Mouse (Mus musculus) adrenal gland, adult 2 months (tissue): Measurements from ENCODE around the gene Ccdc153. TPM values are rescaled to one million over a fixed set of nuclear protein-coding genes. Genes with fewer than 3 reads are reported as not detected.

Source experiments
- DNase-seq: peaks from one replicate; pipeline ENCODE4 v3.0.0; 2021
- polyA plus RNA-seq: library from polyadenylated mRNA; depleted of rRNA; stranded (reverse); fragments of >200 nt; gene quantifications from 2 replicates; pipeline ENCODE4 v1.2.3, GENCODE M21; 2012; rRNA removed
- total RNA-seq, 2 experiments: library from RNA; stranded (reverse); gene quantifications; 2 replicates each; pipeline ENCODE4 v1.2.3; 2021

The Ccdc153 gene
- total and polyA plus RNA-seq, 3 experiments, result 0.63 to 3.4 (median 2.7) TPM

GRCm38 (mm10) chr9:44286256-44286850, 45.9 kb downstream of the Ccdc153 start:
- peak; percentile 33 for DNase-seq

- peak; percentile 20 for DNase-seq
These were observed 46.5 kb downstream of the Ccdc153 start for GRCm38 (mm10) chr9:44287003-44287400.

- DNase-seq, result peak; percentile 79
These were observed 47.1 kb downstream of the Ccdc153 start for GRCm38 (mm10) chr9:44287401-44288075.

GRCm38 (mm10) chr9:44288076-44288958, 47.8 kb downstream of the Ccdc153 start, which contains the start of gene Abcg4:
Gene Abcg4, minus strand, starts transcription at chr9:44288615.
- peak; percentile 78 for DNase-seq

GRCm38 (mm10) chr9:44288959-44289291, 48.4 kb downstream of the Ccdc153 start:
- no peak for DNase-seq

- DNase-seq, result peak; percentile 33
These were observed 52.0 kb downstream of the Ccdc153 start for GRCm38 (mm10) chr9:44292490-44292889.

Other genes with a start within 250 kb of the Ccdc153 start
- gene Thy1, start 197.3 kb upstream of the Ccdc153 start, total RNA-seq, result 10 to 100 TPM; 46.9 to 49.6 TPM
- 25.0 and 26.5 TPM in 2 replicates for gene Thy1, start 197.3 kb upstream of the Ccdc153 start, polyA plus RNA-seq
- 10 to 100 TPM; 33.7 to 60.9 TPM for gene Usp2, start 173.7 kb upstream of the Ccdc153 start, total RNA-seq
- 10.9 and 15.2 TPM in 2 replicates for gene Usp2, start 173.7 kb upstream of the Ccdc153 start, polyA plus RNA-seq
- gene Mfrp, start 138.9 kb upstream of the Ccdc153 start, total RNA-seq, result under 1 TPM in 1 of 2 experiments, not detected in 1; 0.10 TPM
- gene Mfrp, start 138.9 kb upstream of the Ccdc153 start, polyA plus RNA-seq, result 0.40 TPM in 1 of 2 replicates, not detected in the other
- 10 to 100 TPM; 11.2 to 17.6 TPM for gene C1qtnf5, start 133.4 kb upstream of the Ccdc153 start, total RNA-seq
- gene C1qtnf5, start 133.4 kb upstream of the Ccdc153 start, polyA plus RNA-seq, result 32.4 and 34.3 TPM in 2 replicates
- gene Gm49380, start 127.2 kb upstream of the Ccdc153 start, total RNA-seq, result under 1 TPM; 0.12 to 0.76 TPM
- 1.1 TPM in 1 of 2 replicates, not detected in the other for gene Gm49380, start 127.2 kb upstream of the Ccdc153 start, polyA plus RNA-seq
- gene Rnf26, start 127.2 kb upstream of the Ccdc153 start, total RNA-seq, result 10 to 100 TPM; 28.7 to 30.4 TPM
- gene Rnf26, start 127.2 kb upstream of the Ccdc153 start, polyA plus RNA-seq, result 72.9 and 76.9 TPM in 2 replicates
- gene Mcam, start 106.2 kb upstream of the Ccdc153 start, total RNA-seq, result 10 to 100 TPM; 30.5 to 52.2 TPM
- gene Mcam, start 106.2 kb upstream of the Ccdc153 start, polyA plus RNA-seq, result 24.9 and 39.4 TPM in 2 replicates
- 10 to 100 TPM; 26.2 to 31.5 TPM for gene Cbl, start 6.6 kb upstream of the Ccdc153 start, total RNA-seq
- gene Cbl, start 6.6 kb upstream of the Ccdc153 start, polyA plus RNA-seq, result 7.8 and 8.7 TPM in 2 replicates
- gene Pdzd3, start 10.8 kb downstream of the Ccdc153 start, total RNA-seq, result not detected
- gene Pdzd3, start 10.8 kb downstream of the Ccdc153 start, polyA plus RNA-seq, result 0.06 TPM in 1 of 2 replicates, not detected in the other
- 10 to 100 TPM; 15.7 to 27.8 TPM for gene Nlrx1, start 27.9 kb downstream of the Ccdc153 start, total RNA-seq
- gene Nlrx1, start 27.9 kb downstream of the Ccdc153 start, polyA plus RNA-seq, result 25.3 and 27.7 TPM in 2 replicates
- 10 to 100 TPM; 27.1 to 41.4 TPM for gene Abcg4, start 47.9 kb downstream of the Ccdc153 start, total RNA-seq
- gene Abcg4, start 47.9 kb downstream of the Ccdc153 start, polyA plus RNA-seq, result 84.3 and 86.8 TPM in 2 replicates
- 10 to 100 TPM; 16.6 to 24.9 TPM for gene Hinfp, start 65.0 kb downstream of the Ccdc153 start, total RNA-seq
- gene Hinfp, start 65.0 kb downstream of the Ccdc153 start, polyA plus RNA-seq, result 13.5 and 13.8 TPM in 2 replicates
- gene C2cd2l, start 79.6 kb downstream of the Ccdc153 start, total RNA-seq, result 10 to 100 TPM; 46.1 to 59.0 TPM
- 100 and 106 TPM in 2 replicates for gene C2cd2l, start 79.6 kb downstream of the Ccdc153 start, polyA plus RNA-seq
- 10 to 100 TPM; 28.2 to 36.1 TPM for gene Dpagt1, start 85.3 kb downstream of the Ccdc153 start, total RNA-seq
- 55.8 and 68.2 TPM in 2 replicates for gene Dpagt1, start 85.3 kb downstream of the Ccdc153 start, polyA plus RNA-seq
- gene H2afx, start 94.0 kb downstream of the Ccdc153 start, total RNA-seq, result 10 to 100 TPM; 28.1 to 37.4 TPM
- 124 and 134 TPM in 2 replicates for gene H2afx, start 94.0 kb downstream of the Ccdc153 start, polyA plus RNA-seq
- 10 to 100 TPM; 80.7 to 92.6 TPM for gene Hmbs, start 103.6 kb downstream of the Ccdc153 start, total RNA-seq
- 75.0 and 80.6 TPM in 2 replicates for gene Hmbs, start 103.6 kb downstream of the Ccdc153 start, polyA plus RNA-seq
- 10 to 100 TPM; 57.9 to 58.4 TPM for gene Vps11, start 121.0 kb downstream of the Ccdc153 start, total RNA-seq
- gene Vps11, start 121.0 kb downstream of the Ccdc153 start, polyA plus RNA-seq, result 32.2 and 39.4 TPM in 2 replicates
- 100 to 1,000 TPM; 177 to 230 TPM for gene Hyou1, start 138.8 kb downstream of the Ccdc153 start, total RNA-seq
- gene Hyou1, start 138.8 kb downstream of the Ccdc153 start, polyA plus RNA-seq, result 64.3 and 127 TPM in 2 replicates
- gene Slc37a4, start 156.2 kb downstream of the Ccdc153 start, total RNA-seq, result 10 to 100 TPM; 14.4 to 15.6 TPM
- 27.9 and 33.5 TPM in 2 replicates for gene Slc37a4, start 156.2 kb downstream of the Ccdc153 start, polyA plus RNA-seq
- 1,000 to 10,000 TPM; 1,025 to 1,177 TPM for gene Rps25, start 166.5 kb downstream of the Ccdc153 start, total RNA-seq
- gene Rps25, start 166.5 kb downstream of the Ccdc153 start, polyA plus RNA-seq, result 21.7 and 23.2 TPM in 2 replicates
- 10 to 100 TPM; 81.3 to 92.1 TPM for gene Trappc4, start 166.9 kb downstream of the Ccdc153 start, total RNA-seq
- gene Trappc4, start 166.9 kb downstream of the Ccdc153 start, polyA plus RNA-seq, result 44.2 and 51.2 TPM in 2 replicates
- 10 to 100 TPM; 14.5 to 21.1 TPM for gene Ccdc84, start 177.9 kb downstream of the Ccdc153 start, total RNA-seq
- 12.3 and 23.7 TPM in 2 replicates for gene Ccdc84, start 177.9 kb downstream of the Ccdc153 start, polyA plus RNA-seq
- not detected for gene Foxr1, start 200.5 kb downstream of the Ccdc153 start, total RNA-seq
- gene Foxr1, start 200.5 kb downstream of the Ccdc153 start, polyA plus RNA-seq, result not detected in 2 replicates
- not detected for gene Upk2, start 214.3 kb downstream of the Ccdc153 start, total RNA-seq
- gene Upk2, start 214.3 kb downstream of the Ccdc153 start, polyA plus RNA-seq, result not detected in 2 replicates
- gene Bcl9l, start 242.1 kb downstream of the Ccdc153 start, total RNA-seq, result 10 to 100 TPM; 41.9 to 61.1 TPM
- gene Bcl9l, start 242.1 kb downstream of the Ccdc153 start, polyA plus RNA-seq, result 62.7 and 64.5 TPM in 2 replicates